Mouse (Mus musculus) adrenal gland, adult 8-10 months (tissue): ENCODE results near the gene Bfsp2. TPM values are rescaled to one million over a fixed set of nuclear protein-coding genes. Genes with fewer than 3 reads are reported as not detected.

ENCODE experiments used
- DNase-seq: peaks from one replicate; pipeline ENCODE4 v3.0.0; 2022
- total RNA-seq, 4 experiments: library from RNA; stranded (reverse); gene quantifications; 2 replicates each; pipeline ENCODE4 v1.2.4; 2022

Bfsp2 gene
- total RNA-seq, 4 experiments from 2014 or later, result not detected

DNA sequence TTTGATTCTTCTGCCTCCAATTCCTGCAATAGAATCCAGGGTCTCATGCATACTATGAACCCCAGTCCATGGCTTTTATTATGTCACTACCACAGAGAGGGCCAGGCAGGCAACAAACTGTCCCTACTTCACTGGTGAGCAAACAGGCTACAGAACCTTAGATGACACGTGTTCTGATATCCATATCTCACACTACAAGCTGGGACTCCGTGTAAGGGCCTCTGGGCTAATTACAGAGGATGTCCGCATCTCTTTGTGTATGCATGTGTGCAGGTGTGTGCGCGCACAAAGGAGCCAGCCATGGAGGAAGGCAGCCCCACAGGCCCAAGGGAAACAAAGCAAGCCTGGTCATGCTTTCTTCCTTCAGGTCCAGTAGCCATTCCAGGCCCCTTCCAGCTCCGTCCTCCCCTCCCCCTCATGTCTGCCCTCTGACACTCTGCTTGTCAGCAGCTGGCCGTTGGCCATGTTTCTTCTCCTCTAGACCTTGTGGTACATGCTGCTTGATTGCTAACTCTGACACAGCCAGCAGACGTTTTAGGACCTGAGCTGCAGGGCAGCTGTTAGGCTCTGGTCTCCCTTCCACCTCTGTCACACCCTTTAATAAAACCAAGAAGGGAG lies 492 bp upstream of the Bfsp2 start:
- no peak for DNase-seq

DNA sequence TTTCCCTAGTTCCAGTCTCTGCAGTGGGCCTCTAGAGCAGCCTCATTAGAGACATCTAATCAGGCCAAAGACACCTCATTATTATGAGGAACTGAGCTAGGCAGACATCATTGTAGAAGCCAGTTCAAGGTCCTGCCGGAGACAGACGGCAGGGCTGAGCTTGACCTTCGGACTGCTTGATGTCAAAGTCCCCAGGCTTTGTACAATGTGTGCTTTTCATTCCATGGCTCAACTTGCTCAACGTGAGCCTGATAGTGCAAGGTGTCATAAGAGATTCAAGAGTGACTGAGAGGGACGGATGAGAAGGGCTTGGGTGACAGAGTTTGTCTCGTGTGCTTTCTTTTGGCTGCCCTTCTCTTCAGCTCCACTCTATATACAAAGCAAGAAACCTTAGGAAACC lies 4.8 kb downstream of the Bfsp2 start:
- DNase-seq, result no peak

DNA sequence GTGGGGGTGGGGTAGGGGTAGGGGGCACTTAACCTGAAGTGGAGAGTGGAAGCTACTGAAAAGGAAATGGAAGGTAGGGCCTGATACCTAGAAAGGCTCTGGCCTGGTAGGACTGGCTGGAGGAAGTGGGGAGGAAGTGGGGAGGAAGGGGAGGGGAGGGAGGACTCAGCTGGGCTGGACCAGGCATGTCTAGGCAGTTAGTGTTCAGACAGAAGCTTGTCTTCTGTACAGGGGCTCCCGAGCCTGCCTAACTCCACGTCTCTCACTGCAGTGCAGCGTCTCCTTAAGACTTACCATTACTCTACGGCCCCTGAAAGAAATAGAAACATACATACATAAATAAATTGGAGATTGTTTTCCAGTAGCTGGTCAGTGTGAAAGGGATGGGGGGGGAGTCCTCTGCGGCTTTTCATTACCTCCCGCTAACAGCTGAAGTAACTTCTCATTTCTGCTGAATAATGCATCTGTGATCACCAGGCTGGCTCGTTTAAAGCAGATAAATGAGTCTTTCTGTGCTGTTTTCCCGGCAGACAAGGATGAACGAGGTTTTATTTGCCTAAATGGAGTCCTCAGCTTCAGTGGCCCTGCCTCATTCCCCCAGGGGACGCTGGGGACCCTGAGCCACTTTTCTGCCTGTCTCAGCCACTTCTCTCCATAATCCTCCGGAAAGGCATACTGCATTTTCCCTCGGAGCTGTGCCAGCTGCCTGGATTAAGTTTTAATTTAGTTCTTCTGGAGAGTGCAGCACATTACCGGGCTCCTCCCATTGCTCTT lies 6.1 kb downstream of the Bfsp2 start:
- DNase-seq, result no peak

DNA sequence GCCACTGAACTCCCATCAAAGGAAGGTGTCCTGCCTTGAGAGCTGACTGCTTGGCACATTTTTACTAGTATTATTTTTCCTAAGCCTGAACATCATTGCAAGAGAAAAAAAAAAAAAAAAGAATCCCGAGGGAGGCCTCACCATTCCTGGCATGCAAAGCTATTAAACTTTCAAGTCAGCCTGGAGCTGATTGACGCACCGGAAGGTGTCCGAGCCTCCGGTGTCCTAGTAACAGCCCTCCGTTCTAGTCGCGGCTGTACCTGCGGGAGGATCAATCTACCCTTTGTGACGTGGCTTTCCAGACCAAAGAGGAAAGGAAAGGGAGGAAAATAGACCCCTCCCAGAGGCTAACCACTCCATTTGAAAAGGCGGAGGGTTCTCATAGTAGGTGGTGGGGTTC lies 8.4 kb downstream of the Bfsp2 start:
- DNase-seq, result no peak

DNA sequence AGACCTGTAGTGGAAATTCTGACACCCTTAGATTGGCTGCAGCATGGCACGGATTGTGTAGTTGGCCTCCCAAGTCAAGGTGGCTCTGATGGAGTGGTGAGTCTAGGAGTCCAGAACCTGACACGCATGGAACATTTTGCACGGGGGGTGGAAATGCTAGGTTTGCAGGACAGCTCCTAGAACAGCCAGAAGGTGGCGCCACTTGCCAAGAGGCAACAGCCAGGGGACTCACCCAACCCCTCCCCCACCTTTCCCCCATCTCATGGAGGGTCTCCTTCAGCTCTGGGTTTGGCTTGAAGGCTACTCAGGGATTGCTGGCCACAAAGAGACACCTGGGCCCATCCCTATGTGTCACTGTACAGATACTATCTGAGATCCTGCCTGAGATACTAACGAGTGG lies 10.7 kb downstream of the Bfsp2 start:
- DNase-seq, result no peak

DNA sequence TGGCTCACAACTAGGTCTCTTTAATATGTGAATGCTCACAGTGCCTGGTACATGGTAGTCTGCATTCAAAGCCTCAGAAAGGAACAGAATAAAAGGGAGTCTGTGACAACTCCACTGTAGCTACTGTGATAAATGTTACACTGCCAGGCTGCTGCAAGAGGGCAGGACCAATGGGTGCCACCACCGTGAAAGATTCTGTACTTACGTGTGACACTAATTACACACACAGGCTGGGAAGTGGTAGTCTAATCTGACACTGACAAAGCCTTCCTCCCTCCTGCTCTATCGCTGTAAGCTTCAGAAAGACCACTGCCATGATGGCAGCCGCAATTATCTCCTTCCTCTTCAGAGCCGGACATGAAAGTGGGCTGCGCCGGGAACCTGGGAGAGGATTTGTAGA lies 11.3 kb downstream of the Bfsp2 start:
- DNase-seq, result no peak

DNA sequence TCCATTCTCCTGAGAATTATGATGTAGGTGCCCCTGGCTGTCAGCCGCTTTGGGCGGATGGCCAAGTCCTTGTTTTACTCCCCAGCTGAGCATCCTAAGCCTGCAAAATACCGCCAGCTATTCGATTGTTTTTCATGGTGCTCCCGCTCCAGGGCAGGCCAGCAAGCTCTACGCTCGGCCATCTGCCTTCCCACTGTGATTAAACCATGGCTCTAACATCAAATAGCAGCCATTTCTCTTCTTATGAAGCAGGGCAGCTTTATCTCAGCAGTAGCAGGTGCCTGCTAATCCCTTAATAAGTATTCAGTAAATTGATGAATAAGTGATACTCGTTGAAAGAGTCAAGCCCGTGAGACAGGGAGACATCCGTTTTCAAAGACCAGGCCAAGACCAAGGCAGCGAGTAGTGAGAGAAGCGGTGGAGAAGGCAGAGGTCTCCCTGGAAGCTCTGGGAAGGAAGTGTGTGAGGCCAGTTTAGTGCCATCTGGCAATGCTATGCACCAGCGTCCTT lies 14.5 kb downstream of the Bfsp2 start:
- DNase-seq, result no peak

DNA sequence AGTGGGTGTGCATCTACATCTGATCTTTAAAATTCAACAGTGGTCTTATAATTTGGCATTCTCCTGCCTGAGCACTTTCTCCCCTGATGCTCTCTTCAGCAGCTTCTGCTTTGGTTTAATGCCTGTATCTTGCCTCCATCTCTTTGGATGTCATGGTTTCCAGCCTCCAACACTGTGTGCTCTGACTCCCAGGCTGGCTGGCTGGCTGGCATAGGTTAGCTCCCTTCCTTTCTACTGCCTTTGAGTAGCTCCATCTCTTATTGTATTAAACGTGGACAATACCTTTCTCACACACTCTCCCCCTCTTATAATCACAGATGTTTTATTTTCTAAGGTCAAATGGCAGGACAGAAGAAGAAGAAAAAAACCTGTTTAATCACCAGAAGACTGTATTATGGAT lies 14.9 kb downstream of the Bfsp2 start:
- DNase-seq, result no peak

DNA sequence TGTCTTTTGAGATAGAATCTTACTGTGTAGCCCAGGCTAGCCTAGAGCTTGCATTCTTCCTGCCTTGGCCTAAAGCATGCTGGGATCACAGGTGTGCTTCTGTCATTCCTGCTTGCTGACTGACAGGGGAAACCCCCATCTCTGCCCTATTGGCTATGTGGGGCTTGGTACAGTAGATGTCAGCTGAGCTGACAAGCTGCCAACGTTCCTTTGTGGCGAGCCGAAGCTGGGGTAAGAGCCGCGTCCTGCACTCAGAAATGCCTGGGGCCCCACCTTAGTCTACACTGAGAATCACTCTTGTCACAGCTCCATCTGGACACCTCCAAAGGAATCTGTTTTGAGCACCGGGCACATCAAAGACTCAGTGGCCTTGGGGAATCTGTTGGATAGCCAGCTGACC lies 16.4 kb downstream of the Bfsp2 start:
- no peak for DNase-seq

DNA sequence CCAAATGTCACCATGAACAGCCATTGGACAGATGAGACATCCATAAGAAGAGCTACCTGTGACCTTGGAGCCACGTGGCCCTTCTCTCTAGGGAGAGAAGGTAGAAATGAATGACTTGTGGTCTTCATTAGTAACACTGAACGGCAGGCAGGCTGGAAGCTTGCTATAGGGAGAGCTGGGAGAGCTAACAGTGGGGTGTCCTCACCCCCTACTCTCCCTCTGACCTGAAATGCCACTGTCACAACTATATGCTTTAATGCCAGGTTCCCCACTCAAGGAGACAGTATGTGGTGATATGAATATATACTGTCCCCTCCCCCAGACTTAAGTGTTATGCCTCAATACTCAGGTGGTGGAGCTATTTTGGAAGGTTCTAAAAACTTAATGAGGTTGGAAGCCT lies 20.4 kb downstream of the Bfsp2 start:
- DNase-seq, result no peak

DNA sequence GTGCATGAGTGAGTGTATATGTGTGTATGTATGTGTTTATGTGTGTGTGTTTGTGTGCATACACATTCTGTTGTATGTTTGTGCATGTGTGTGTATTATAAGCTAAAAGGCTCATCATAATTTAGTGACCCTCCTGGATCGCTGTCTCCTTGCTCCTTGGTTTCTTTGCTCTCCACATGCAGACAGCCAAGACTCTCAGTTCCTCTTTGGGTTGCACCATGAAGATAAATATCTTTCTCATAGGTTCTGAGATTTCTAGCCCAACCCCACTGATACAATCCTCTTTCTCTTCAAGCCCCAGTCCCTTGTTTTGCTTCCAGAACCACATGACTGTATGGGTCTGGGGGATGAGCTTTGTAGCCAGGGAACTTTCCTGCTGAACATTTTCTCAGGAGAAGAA lies 20.9 kb downstream of the Bfsp2 start:
- no peak for DNase-seq

DNA sequence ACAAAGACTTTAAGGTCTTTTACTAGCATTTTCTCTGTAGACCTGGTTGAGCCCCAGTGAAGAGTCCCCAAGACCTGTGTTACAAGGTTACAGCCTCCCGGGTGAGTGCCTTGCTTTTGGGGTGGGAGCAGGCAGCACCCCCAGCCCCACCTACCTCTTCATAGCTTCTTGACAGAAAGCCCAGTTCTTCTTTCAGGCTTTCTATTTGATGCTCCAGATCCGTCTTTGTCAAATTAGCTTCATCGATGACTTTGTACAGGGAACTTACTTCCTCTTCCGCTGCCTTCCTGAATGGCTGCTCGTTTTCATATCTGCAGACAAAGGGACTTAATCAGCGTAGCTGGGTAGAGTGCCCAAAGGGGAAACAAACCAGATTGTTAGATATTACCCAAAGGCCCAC lies 30.6 kb downstream of the Bfsp2 start:
- DNase-seq, result no peak

DNA sequence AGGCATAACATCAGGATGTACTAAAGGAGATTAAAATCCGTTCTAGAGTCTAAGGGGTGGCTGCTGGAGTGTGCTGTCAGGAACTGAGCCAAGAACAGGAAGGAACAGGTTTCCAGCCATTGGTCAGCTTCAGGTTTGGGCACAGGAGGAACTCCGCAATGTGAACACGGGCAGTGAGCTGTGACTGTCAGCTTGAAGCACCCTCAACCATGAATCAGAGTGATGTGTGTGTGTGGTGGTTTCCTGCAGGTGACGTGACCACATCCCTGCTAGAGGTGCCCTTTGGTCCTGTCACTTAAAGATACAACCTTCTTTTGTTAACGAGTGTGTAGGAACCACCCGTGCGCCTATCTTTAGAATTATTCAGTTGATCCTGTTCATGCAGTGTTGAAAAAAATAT lies 31.1 kb downstream of the Bfsp2 start:
- no peak for DNase-seq

DNA sequence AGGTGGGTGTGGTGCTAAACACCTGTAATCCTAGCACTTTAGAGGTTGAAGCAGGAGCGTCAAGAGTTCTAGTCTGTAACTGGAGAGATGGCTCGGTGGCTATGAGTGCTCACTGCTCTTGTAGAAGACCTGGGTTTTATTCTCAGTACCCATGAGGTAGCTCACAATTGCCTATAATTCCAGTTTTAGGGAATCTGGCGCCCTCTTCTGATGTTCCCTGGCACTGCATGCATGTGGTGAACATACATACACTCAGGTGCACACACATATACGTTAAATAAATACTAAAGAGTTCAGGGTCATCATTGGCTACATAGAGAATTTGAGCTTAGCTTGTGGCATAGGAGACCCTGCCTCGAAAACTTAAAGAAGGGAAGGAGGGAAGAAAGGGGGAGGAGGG lies 35.6 kb downstream of the Bfsp2 start:
- DNase-seq, result no peak

DNA sequence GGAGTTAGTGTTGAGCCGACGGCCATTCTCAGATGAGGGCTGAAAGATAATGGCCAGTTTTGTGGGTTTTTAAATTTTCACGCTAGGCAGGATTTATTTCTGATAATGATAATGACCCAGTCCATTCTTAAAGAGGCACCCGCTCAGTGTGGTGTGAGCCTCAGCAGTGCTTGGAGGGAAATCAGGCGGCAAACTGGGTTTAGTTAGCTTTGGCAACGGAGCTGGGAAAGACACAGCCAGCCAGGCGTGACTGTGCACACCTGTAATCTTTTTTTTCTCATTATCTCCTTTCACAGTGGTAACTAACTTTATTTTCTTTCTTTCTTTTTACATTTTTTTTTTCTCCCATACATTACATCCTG lies 36.4 kb downstream of the Bfsp2 start:
- DNase-seq, result no peak

DNA sequence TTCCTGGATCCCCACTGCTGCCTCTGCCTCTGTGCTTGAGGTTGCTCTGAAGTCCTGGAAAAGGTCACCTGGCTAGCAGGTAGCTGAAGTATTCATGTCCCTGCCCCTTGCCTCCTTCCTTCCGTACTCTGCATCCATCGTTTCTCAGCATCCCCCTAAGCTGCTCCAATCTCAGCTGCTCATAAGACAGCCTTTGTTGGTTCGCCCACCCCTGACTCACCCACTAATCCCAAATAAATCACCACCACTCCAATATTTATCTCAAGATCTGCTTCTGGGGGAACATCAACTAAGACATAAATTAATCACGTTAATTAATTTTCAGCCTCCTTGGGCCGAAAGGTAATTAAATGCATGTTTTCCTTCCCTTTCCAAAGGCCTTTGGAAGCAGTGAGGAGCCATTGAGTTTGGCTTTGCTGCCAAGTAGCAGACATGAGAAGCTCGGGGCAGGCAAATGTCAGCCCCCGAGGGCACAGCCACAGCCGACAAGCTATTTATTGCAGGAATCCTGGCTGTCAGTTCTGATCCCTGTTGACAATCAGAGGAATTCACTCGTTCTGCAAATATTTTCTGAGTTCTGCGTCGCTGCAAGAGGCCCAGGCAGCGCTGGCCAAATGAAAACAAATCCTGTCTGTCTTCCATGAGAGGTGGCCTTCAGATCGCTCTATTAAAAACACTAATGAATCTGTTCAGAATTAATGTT lies 36.9 kb downstream of the Bfsp2 start:
- DNase-seq, result no peak

DNA sequence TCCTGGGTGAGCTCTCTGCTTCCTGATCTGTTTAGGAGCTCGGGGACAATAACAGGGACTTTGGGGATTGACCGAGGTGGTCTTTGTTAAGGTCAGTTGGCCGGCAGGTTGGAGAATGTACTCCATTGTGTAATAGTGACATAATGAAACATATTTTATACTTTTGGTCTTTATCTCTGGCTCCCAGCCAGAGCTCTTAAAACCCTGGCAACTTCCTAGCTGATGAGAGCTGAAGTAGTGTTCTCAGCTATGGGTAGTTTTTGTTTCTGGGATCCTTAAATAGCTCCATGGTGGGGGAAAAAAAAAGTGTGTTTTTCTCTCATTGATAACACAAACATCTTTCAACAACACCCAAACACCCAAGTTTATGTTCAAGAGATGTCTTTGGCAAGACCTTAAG lies 39.6 kb downstream of the Bfsp2 start:
- no peak for DNase-seq

DNA sequence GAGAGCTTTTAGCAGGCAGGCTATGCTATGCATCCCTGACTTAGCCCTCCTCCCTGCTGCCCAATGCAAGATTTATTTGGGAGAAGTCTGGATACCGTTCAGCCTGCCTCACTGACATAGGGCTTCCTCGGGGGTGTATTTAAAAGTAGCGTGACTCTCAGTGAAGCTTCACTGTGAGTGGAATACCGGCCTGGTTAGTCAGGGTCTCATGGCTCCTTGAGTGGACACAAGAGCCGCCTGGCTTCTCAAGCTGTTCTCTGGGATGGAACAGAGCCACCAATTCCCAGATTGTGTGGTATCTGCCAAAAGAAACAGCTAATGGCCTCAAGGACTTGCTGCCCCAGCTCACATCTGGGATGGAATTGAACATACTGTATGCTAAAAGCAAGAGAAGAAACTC lies 43.1 kb downstream of the Bfsp2 start:
- DNase-seq, result no peak

DNA sequence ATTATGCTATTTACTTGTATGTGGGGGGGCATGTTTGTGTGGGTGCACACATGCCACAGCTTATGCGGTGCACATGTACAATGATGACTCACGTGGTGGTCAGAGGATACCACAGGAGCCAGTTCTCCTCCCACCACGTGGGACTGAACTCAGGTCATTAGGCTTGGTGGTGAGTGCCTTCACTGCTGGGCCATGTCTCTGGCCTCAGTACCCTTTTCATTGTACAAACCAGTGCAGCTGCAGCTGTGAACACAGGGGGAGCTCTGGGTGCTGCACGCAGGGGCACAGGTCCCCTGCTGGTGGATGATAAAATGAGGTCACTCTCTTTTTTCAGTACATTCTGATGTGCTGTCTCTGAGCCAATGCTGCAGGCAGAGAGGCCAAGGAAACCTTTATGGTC lies 46.1 kb downstream of the Bfsp2 start:
- DNase-seq, result no peak

DNA sequence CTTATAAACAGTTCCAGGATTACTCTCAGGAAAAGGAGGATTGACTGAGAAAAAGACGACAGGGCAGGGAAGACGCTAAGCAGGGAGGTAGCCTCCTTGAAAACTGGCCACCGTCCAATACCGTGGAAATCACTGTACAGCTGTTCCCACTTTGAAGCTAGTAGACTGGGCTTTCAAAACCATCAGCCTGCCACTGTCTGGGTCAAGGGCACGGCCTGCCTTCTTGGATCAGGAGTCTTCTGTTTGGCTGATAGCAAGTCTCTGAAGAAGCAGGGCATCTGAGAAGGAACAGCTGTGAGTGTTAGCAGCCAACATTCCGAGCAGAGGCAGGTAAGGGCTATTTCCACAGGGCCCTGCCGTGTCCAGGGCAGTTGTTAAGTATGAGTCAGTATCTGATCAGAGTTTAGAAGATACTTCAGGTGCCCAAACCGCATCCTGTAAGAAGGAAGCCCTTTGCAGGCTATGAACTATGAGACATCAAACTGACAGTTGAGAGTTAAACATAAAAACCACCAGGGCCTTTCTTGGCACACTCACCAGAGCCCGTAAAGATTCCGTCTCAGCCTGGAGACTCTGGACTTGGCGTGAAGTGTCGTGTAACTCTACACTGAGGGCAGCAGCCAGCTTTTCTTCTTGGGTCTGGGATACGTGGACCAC lies 48.0 kb downstream of the Bfsp2 start:
- peak; percentile 11 for DNase-seq

DNA sequence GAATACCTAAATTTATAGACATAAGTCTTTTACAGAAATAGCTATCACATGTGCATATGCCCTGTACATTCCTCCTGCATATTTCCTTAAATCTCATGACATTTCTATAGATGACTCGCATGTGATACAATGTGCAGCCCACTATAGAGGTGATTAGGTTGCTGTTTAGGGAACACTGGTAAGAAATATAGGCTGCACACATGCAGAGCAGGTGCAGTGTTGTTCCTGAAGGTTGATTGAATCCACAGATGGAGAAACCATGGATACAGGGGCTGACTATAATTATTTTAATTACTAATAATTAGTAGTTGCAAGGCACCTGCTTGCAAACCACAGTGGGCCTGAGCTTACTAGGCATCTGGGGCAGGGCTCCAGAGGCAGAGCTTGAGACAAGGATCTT lies 48.5 kb downstream of the Bfsp2 start:
- no peak for DNase-seq

DNA sequence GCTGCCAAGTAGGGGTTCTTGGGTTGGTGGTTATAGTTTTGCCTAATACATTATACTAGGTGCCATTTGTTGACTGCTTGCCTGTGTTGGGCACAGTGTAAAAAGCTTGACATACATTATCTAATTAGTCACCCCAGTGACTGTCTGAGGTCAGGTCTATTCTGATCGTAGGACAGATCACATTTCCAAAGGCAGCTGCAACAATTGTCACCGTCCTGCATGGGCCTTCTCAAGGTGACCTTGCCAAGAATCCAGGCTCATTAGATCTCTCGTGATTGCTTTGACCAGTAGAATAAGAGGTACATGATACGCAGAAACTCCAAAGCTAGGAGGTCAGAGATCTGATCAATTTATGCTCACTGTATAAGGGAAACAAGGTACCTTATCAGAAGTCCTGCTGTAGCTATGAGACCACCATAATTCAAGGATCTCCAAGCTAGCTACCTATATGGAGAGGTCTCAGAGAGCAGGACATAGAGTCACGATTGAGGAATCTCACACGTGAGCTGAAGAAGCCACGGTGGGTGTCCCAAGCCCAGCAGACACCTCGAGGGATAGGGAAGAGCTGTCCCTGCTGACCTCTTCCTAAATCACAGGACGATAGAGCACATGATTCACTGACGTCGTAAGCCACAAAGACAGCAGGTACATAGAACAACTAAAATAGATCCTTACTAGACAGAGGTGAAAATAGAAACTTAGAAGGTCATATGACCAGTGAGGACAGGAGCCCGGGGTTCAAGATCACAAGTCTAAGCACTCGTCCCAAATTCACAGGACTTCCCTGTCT lies 49.6 kb downstream of the Bfsp2 start:
- no peak for DNase-seq

DNA sequence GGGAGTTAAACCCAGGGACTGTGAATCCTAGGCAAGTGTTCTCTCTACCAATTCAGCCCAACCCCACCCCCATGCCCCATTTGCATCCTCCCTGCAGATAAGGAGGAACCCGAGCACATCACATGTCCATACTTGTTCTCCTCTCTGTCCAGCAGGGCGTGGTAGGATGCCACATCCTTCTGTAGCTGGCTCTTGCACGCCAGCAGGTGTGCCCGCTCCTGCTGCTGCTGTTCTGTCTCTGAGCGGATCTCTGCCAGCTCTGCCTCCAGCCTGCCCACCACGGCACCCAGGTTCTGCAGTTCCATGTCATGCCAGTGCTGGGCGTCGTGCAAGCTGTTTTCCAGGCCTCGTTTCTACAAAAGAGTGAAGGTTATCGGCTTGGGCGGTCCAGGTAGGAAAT lies 53.8 kb downstream of the Bfsp2 start:
- DNase-seq, result no peak
